Comparison of ENCODE assay signal across 17 mouse cellular contexts in genomic region chr5:76876106-76876758, GRCm38 (mm10). TPM values are rescaled to one million over a fixed set of nuclear protein-coding genes. Genes with fewer than 3 reads are reported as not detected.
DNase-seq lines count a peak whose midpoint lies in the region; ATAC-seq lines count a peak whose summit lies in the region.
"Had no signal": no experiment of that assay in that cellular context is flagged by ENCODE, and none has a peak within 500 bp of the region (broad histone marks: within the 10 kb centered on the region; RNA-seq: fewer than 3 reads in every experiment).

No protein-coding gene starts in this region.

- peak; percentile 85; the same call in 1 of the 2 replicates for ATAC-seq in heart, embryonic 15.5 days (replicated peaks; ENCODE audit: insufficient number of reproducible peaks, insufficient read depth, low FRiP score, low read depth)
- no peak for ATAC-seq in hindbrain, embryonic 11.5 days (ENCODE audit: low FRiP score)
- ATAC-seq: forebrain, embryonic 13.5 days; midbrain, embryonic 16.5 days had no signal

- WGBS in heart, embryonic 15.5 days, result 61% methylated on average over 25 of the region's 25 CpGs
- 89% methylated on average over 25 of the region's 25 CpGs for WGBS in hindbrain, embryonic 11.5 days

- H3K27ac ChIP-seq in heart, embryonic 15.5 days, result peak overlapping the region; percentile 62
- no peak overlapping the region for H3K27ac ChIP-seq in hindbrain, embryonic 11.5 days (ENCODE audit: low read depth, low read length)
- H3K27ac ChIP-seq: embryonic facial prominence, embryonic 10.5 days; forebrain, embryonic 13.5 days; hindbrain, embryonic 15.5 days; limb, embryonic 13.5 days had no signal

- H3K36me3 ChIP-seq in heart, embryonic 15.5 days, result peaks cover 9% of the 10 kb centered on the region
- peaks cover 6% of the 10 kb centered on the region; the same call in 1 of the 2 replicates for H3K36me3 ChIP-seq in hindbrain, embryonic 11.5 days (ENCODE audit: control insufficient read depth, insufficient read depth, low read length)

- peak; percentile 61 to 71 for DNase-seq in heart, adult 18-20 months
- DNase-seq in heart, postnatal 25 days (ENCODE audit: low spot score), result no peak
- DNase-seq in ZHBTc4 (ENCODE audit: low read depth, low spot score), result peak; percentile 70
- no peak for DNase-seq in frontal cortex, postnatal 25 days (ENCODE audit: low spot score in 2 of 2)
- DNase-seq in hindbrain, embryonic 11.5 days (ENCODE audit: low spot score), result no peak
- no peak for DNase-seq in urinary bladder, postnatal 36 days (ENCODE audit: low spot score in 2 of 2)
- DNase-seq: cerebellum, adult 11 months; kidney, adult 2 months; kidney, postnatal 36 days; lung, postnatal 10 days; thymus, adult 18-20 months had no signal

- intact Hi-C loops in heart, postnatal 25 days (cut with DNase I), result no loop called here

- H3K4me2 ChIP-seq in heart, embryonic 15.5 days, result peak overlapping the region; percentile 47
- H3K4me2 ChIP-seq in hindbrain, embryonic 11.5 days (replicated peaks; ENCODE audit: low read depth, low read length), result no peak overlapping the region
- H3K4me2 ChIP-seq: forebrain, embryonic 13.5 days; hindbrain, embryonic 15.5 days; limb, embryonic 13.5 days had no signal

- no peaks in the 10 kb centered on the region for H3K27me3 ChIP-seq in heart, embryonic 15.5 days
- H3K27me3 ChIP-seq in hindbrain, embryonic 11.5 days (ENCODE audit: control insufficient read depth, insufficient read depth, low read length), result no peaks in the 10 kb centered on the region
- H3K27me3 ChIP-seq: forebrain, embryonic 13.5 days; hindbrain, embryonic 15.5 days; limb, embryonic 13.5 days had no signal

- no peak overlapping the region for H3K9ac ChIP-seq in heart, embryonic 15.5 days
- H3K9ac ChIP-seq in hindbrain, embryonic 11.5 days (ENCODE audit: low read depth, low read length), result no peak overlapping the region
- H3K9ac ChIP-seq: forebrain, embryonic 13.5 days; hindbrain, embryonic 15.5 days; limb, embryonic 13.5 days had no signal

- no peaks in the 10 kb centered on the region for H3K9me3 ChIP-seq in heart, embryonic 15.5 days (replicated peaks)
- no peaks in the 10 kb centered on the region for H3K9me3 ChIP-seq in hindbrain, embryonic 11.5 days (ENCODE audit: control insufficient read depth, low read length)
- H3K9me3 ChIP-seq: embryonic facial prominence, embryonic 10.5 days; forebrain, embryonic 13.5 days; hindbrain, embryonic 15.5 days; limb, embryonic 13.5 days had no signal

- no peaks in the 10 kb centered on the region for H3K4me1 ChIP-seq in heart, embryonic 15.5 days (replicated peaks)
- H3K4me1 ChIP-seq in hindbrain, embryonic 11.5 days (replicated peaks; ENCODE audit: control insufficient read depth, insufficient read depth, low read length), result no peaks in the 10 kb centered on the region
- H3K4me1 ChIP-seq: embryonic facial prominence, embryonic 10.5 days; forebrain, embryonic 13.5 days; hindbrain, embryonic 15.5 days; limb, embryonic 13.5 days had no signal

- H3K4me3 ChIP-seq in heart, embryonic 15.5 days, result peak overlapping the region; percentile 27
- H3K4me3 ChIP-seq in hindbrain, embryonic 11.5 days (ENCODE audit: low read depth, low read length), result no peak overlapping the region
- H3K4me3 ChIP-seq: embryonic facial prominence, embryonic 10.5 days; forebrain, embryonic 13.5 days; hindbrain, embryonic 15.5 days; limb, embryonic 13.5 days had no signal

RNA-seq across cellular contexts. Expression of gene Aasdh, which starts 29.1 kb away (rescaled TPM):
- total RNA-seq in heart, adult 18-20 months (2021), result 10 to 100 TPM; 16.8 to 16.9 TPM
- 10 to 100 TPM; 14.4 to 15.4 TPM for total RNA-seq in heart, postnatal 25 days (2021)
- 13.9 and 14.1 TPM in 2 replicates for polyA plus RNA-seq in heart, embryonic 15.5 days (2015; fragmentation: Nextera tagmentation; extraction: Ambion mirVana)
- 17.2 and 18.9 TPM in 2 replicates for polyA plus RNA-seq in hindbrain, embryonic 11.5 days (2014; fragmentation: Nextera tagmentation; extraction: Ambion mirVana)

Comparison
In these comparisons a context has a peak if more than half of its experiments do, and no peak if none do; other contexts are left out.
1. DNase-seq: peak in heart, adult 18-20 months (2 of 2) and ZHBTc4 (single experiment); none in heart, postnatal 25 days (single experiment), frontal cortex, postnatal 25 days (0 of 2), hindbrain, embryonic 11.5 days (single experiment) and urinary bladder, postnatal 36 days (0 of 2).